Mouse (Mus musculus): ENCODE measurements around the gene Atp5d. TPM values are rescaled to one million over a fixed set of nuclear protein-coding genes. Genes with fewer than 3 reads are reported as not detected.

Gene Atp5d
- polyA plus RNA-seq, 1 experiment from 2014 or later = 553 TPM

DNA sequence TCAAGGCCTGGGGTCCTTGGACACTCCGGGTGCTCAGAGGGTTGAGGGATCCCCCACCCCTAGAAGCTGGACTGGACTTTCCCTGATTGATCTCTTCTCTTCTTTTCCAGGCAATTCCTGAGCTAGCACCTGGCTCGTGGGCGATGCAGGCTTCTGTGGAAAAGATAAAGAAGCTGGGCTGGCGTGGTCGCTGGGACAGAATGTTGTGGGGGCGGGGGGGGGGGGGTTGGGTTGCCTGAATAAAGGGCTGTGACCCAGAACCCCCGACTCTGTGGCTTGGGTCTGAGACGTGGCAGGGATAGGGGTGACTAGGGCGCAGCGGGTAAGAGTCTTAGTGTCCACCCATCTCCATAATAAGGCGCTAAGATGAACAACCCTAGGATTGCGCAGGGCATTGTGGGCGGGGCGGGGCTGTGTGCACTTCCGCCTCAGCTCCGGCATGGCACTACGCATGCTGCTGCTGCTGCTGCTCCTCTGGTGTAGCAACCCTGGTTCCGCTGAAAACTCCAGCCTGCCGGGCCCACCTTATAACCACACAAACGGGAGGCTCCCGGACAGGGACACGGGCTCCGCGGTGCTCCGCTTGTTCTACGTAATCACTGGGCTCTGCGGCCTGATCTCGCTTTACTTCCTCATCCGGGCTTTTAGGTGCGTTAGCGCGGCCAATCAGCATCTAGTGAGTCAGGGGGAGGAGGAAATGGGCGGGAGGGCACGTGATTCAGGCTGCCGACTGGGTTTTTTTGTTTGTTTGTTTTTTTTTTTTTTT lies 34.3 kb downstream of the Atp5d start, which contains the start of gene 1600002K03Rik:
TSS of gene 1600002K03Rik (plus strand) at position 418 of the 766 bp plus-strand sequence.
- peaks cover 58% of the 10 kb centered on the region for H3K4me1 ChIP-seq

GRCm38 (mm10) chr10:80173358-80173757 lies 34.9 kb downstream of the Atp5d start:
- Histone ChIP-seq H3K4me1 (peaks cover 57% of the 10 kb centered on the region), H3K27me3 (replicated peaks) (no peaks in the 10 kb centered on the region), H3K9ac (replicated peaks) (peak overlapping the region; percentile 60), H3K36me3 (peaks cover 25% of the 10 kb centered on the region), H3K9me3 (replicated peaks) (no peaks in the 10 kb centered on the region), H3K4me2 (peak overlapping the region; percentile 79), H3K4me3 (replicated peaks) (peak overlapping the region; percentile 56), H3K27ac (replicated peaks) (peak overlapping the region; percentile 92)
- WGBS = 5% methylated on average over 11 of the region's 11 CpGs
- ATAC-seq (ENCODE audit: low FRiP score) = no peak

More for the DNA sequence above, 34.3 kb downstream of the Atp5d start, which contains the start of gene 1600002K03Rik:
- Histone ChIP-seq H3K4me3 (replicated peaks) (peak within 1 kb of the TSS; percentile 56), H3K27ac (replicated peaks) (peak within 1 kb of the TSS; percentile 92), H3K9ac (replicated peaks) (peak within 1 kb of the TSS; percentile 60), H3K36me3 (peaks cover 25% of the 10 kb centered on the region), H3K9me3 (replicated peaks) (no peaks in the 10 kb centered on the region), H3K4me2 (peak within 1 kb of the TSS; percentile 79), H3K27me3 (replicated peaks) (no peaks in the 10 kb centered on the region)
- WGBS = 7% methylated on average over 35 of the region's 35 CpGs
- peak; percentile 71 for ATAC-seq (ENCODE audit: low FRiP score)

- no peaks in the 10 kb centered on the region for H3K27me3 ChIP-seq (replicated peaks)
- H3K27ac ChIP-seq (replicated peaks) = no peak overlapping the region
- H3K9me3 ChIP-seq (replicated peaks) = no peaks in the 10 kb centered on the region
- no peak overlapping the region for H3K9ac ChIP-seq (replicated peaks)
- peaks cover 25% of the 10 kb centered on the region for H3K36me3 ChIP-seq
- no peak overlapping the region; the same call in 1 of the 2 replicates for H3K4me2 ChIP-seq
- no peak for ATAC-seq (ENCODE audit: low FRiP score)
- WGBS = 87% methylated on average over 10 of the region's 10 CpGs
- H3K4me1 ChIP-seq = peaks cover 53% of the 10 kb centered on the region
- H3K4me3 ChIP-seq (replicated peaks) = no peak overlapping the region
Measured at GRCm38 (mm10) chr10:80173955-80174640, 35.7 kb downstream of the Atp5d start.

GRCm38 (mm10) chr10:80174705-80175104 lies 36.3 kb downstream of the Atp5d start:
- Histone ChIP-seq H3K9ac (replicated peaks) (no peak overlapping the region), H3K27me3 (replicated peaks) (no peaks in the 10 kb centered on the region), H3K4me1 (peaks cover 47% of the 10 kb centered on the region), H3K4me3 (replicated peaks) (no peak overlapping the region), H3K4me2 (no peak overlapping the region), H3K36me3 (peaks cover 25% of the 10 kb centered on the region), H3K27ac (replicated peaks) (no peak overlapping the region), H3K9me3 (replicated peaks) (no peaks in the 10 kb centered on the region)
- 36% methylated on average over 2 of the region's 2 CpGs for WGBS
- ATAC-seq (ENCODE audit: low FRiP score) = no peak

- no peaks in the 10 kb centered on the region for H3K27me3 ChIP-seq (replicated peaks)
- H3K4me3 ChIP-seq (replicated peaks) = no peak overlapping the region
- no peak overlapping the region for H3K4me2 ChIP-seq
- no peak for ATAC-seq (ENCODE audit: low FRiP score)
- peaks cover 15% of the 10 kb centered on the region for H3K36me3 ChIP-seq
- H3K9ac ChIP-seq (replicated peaks) = no peak overlapping the region; the same call in 1 of the 2 replicates
- H3K27ac ChIP-seq (replicated peaks) = peak overlapping the region; percentile 33; the same call in 1 of the 2 replicates
- peaks cover 47% of the 10 kb centered on the region for H3K4me1 ChIP-seq
- 23% methylated on average over 4 of the region's 4 CpGs for WGBS
- H3K9me3 ChIP-seq (replicated peaks) = no peaks in the 10 kb centered on the region
Measured at GRCm38 (mm10) chr10:80175536-80176269, 37.3 kb downstream of the Atp5d start.

GRCm38 (mm10) chr10:80176270-80176834 lies 37.9 kb downstream of the Atp5d start:
- Histone ChIP-seq H3K4me3 (replicated peaks) (no peak overlapping the region), H3K4me2 (no peak overlapping the region), H3K27ac (replicated peaks) (peak overlapping the region; percentile 33; the same call in 1 of the 2 replicates), H3K27me3 (replicated peaks) (no peaks in the 10 kb centered on the region), H3K4me1 (peaks cover 50% of the 10 kb centered on the region), H3K9me3 (replicated peaks) (no peaks in the 10 kb centered on the region), H3K36me3 (peaks cover 9% of the 10 kb centered on the region), H3K9ac (replicated peaks) (no peak overlapping the region; the same call in 1 of the 2 replicates)
- no peak for ATAC-seq (ENCODE audit: low FRiP score)
- WGBS = 81% methylated on average over 5 of the region's 5 CpGs

- 66% methylated on average over 7 of the region's 7 CpGs for WGBS
- Histone ChIP-seq H3K36me3 (peaks cover 4% of the 10 kb centered on the region; the same call in 1 of the 2 replicates), H3K27me3 (replicated peaks) (no peaks in the 10 kb centered on the region), H3K4me2 (no peak overlapping the region), H3K4me3 (replicated peaks) (no peak overlapping the region), H3K9ac (replicated peaks) (no peak overlapping the region), H3K9me3 (replicated peaks) (no peaks in the 10 kb centered on the region), H3K27ac (replicated peaks) (no peak overlapping the region), H3K4me1 (peaks cover 49% of the 10 kb centered on the region)
- ATAC-seq (ENCODE audit: low FRiP score) = no peak
Measured at GRCm38 (mm10) chr10:80177441-80178279, 39.2 kb downstream of the Atp5d start.

DNA sequence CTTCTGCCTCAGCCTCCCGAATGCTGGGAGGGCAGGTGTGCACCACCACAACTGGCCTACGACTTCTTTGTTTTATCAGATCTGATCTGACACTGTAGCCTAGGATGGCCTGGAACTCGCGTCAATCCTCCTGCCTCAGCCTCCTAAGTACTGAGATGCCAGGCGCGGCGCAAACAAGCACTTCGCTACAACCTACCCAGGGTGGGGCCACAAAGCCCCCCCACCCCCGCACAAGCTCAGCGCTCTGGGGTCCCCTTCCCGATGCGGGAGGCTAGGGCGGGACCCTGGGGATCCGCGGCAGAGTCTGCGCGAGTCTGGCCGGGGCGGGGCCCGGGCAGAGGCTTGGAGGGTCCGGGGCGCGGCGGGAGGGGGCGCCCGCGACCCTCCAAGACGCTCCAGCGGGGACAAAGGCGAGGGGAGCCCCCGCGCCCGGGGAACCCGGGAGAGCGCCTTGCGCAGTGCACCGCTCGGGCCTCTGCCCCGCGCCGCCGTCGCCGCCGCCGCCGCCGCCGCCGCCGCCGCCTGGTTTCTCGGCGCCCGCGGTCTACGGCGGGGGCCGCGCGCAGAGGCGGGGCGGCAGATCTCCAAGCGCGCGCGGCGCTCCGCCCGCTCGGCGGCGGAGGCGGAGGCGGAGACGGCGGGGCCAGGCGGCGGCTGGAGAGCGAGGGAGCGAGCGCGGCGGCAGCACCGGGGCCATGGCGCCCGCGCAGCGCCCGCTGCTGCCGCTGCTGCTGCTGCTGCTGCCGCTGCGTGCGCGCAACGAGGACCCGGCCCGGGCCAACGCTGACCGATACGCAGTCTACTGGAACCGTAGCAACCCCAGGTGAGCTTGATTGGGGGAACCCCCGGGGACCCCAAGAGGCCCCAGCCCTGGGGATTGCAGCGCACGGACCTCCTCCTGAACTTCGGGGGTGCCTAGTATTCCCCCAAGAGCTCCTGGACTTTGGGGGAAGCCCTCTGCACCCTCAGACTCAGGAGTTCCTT lies 40.9 kb downstream of the Atp5d start, which contains the start of gene Efna2:
TSS of gene Efna2 (plus strand) at position 415 of the 984 bp plus-strand sequence.
- Histone ChIP-seq H3K9me3 (replicated peaks) (no peaks in the 10 kb centered on the region), H3K4me2 (peak within 1 kb of the TSS; percentile 81), H3K4me1 (peaks cover 41% of the 10 kb centered on the region), H3K27ac (replicated peaks) (peak within 1 kb of the TSS; percentile 80), H3K36me3 (peaks cover 4% of the 10 kb centered on the region; the same call in 1 of the 2 replicates), H3K9ac (replicated peaks) (peak within 1 kb of the TSS; percentile 91), H3K4me3 (replicated peaks) (peak within 1 kb of the TSS; percentile 82), H3K27me3 (replicated peaks) (no peaks in the 10 kb centered on the region)
- ATAC-seq (ENCODE audit: low FRiP score) = peak; percentile 66
- 2% methylated on average over 71 of the region's 106 CpGs for WGBS

- no peak for ATAC-seq (ENCODE audit: low FRiP score)
- Histone ChIP-seq H3K36me3 (peaks cover 4% of the 10 kb centered on the region; the same call in 1 of the 2 replicates), H3K4me3 (replicated peaks) (peak overlapping the region; percentile 82), H3K9ac (replicated peaks) (peak overlapping the region; percentile 91), H3K27me3 (replicated peaks) (no peaks in the 10 kb centered on the region), H3K4me1 (peaks cover 39% of the 10 kb centered on the region), H3K27ac (replicated peaks) (no peak overlapping the region), H3K4me2 (peak overlapping the region; percentile 81), H3K9me3 (replicated peaks) (no peaks in the 10 kb centered on the region)
- 53% methylated on average over 6 of the region's 6 CpGs for WGBS
Measured at GRCm38 (mm10) chr10:80180288-80180687, 41.9 kb downstream of the Atp5d start.
